Mouse (Mus musculus) hematopoietic multipotent progenitor cell, adult 10-12 weeks (in vitro differentiated cells): ENCODE results near the gene 2610528J11Rik. TPM values are rescaled to one million over a fixed set of nuclear protein-coding genes. Genes with fewer than 3 reads are reported as not detected.

Experiments
- polyA plus RNA-seq: library from polyadenylated mRNA; stranded (reverse); fragments of >175 nt; gene quantifications from 2 replicates; pipeline ENCODE4 v1.2.3, GENCODE M21; 2012; ENCODE audit warnings: low replicate concordance

Gene 2610528J11Rik
- not detected in 2 replicates for polyA plus RNA-seq

GRCm38 (mm10) chr4:118526408-118527334 lies at the start of gene 2610528J11Rik:
TSS of gene 2610528J11Rik (plus strand) at chr4:118526999.

GRCm38 (mm10) chr4:118489717-118490132 lies 37.1 kb upstream of the 2610528J11Rik start, which contains the start of gene Tie1:
TSS of gene Tie1 (minus strand) at chr4:118490061.

DNA sequence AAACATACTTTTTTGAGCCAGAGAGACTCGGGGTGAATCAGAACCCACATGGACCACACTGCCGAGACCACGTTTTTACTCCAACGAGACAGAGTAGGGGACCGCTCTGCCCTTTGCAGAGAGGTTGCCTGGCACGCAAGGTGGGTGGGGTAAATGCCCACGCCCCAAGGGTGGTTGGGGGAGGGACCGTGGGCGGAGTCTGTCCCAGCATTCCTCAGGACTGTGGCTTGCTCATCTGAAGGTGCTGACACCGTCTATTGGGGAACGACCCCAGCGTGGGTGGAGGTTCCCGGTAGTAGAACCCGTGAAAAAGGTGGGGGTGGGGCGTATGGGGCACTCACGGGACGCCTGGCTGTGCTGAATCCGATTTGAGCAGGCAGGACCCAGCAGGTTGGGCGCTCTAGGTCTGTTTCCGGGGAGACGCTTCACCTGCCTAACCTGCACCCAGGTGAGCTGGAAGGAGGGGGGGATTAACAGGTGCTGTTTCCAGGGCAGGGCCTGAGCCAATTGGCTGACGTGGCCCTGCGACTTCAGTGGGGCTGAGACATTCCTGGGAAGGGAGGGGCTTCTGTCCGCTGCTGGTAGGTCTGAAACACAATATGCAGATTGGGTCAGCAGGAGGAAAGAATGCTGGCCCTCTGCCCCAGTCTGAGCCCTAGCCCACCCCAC lies 16.9 kb downstream of the 2610528J11Rik start, which contains the start of gene Tmem125:
Gene Tmem125, minus strand, starts transcription at position 453 of the 669 bp plus-strand sequence.

Other genes starting within 250 kb of the 2610528J11Rik start
- 2.2 and 4.6 TPM in 2 replicates for gene Ptprf, start 235.6 kb upstream of the 2610528J11Rik start, polyA plus RNA-seq
- gene Szt2, start 117.7 kb upstream of the 2610528J11Rik start, polyA plus RNA-seq, result 66.3 and 240 TPM in 2 replicates
- 5.4 and 18.5 TPM in 2 replicates for gene Med8, start 117.7 kb upstream of the 2610528J11Rik start, polyA plus RNA-seq
- gene Elovl1, start 98.9 kb upstream of the 2610528J11Rik start, polyA plus RNA-seq, result 58.5 and 69.7 TPM in 2 replicates
- 28.5 and 36.8 TPM in 2 replicates for gene Cdc20, start 89.6 kb upstream of the 2610528J11Rik start, polyA plus RNA-seq
- gene Mpl, start 69.5 kb upstream of the 2610528J11Rik start, polyA plus RNA-seq, result 0.80 and 1.3 TPM in 2 replicates
- gene Tie1, start 36.9 kb upstream of the 2610528J11Rik start, polyA plus RNA-seq, result 0.30 and 3.2 TPM in 2 replicates
- not detected in 2 replicates for gene Tmem125, start 17.0 kb downstream of the 2610528J11Rik start, polyA plus RNA-seq
- 0.03 TPM in 1 of 2 replicates, not detected in the other for gene Cfap57, start 93.8 kb downstream of the 2610528J11Rik start, polyA plus RNA-seq
- gene Ebna1bp2, start 93.8 kb downstream of the 2610528J11Rik start, polyA plus RNA-seq, result 9.7 and 15.6 TPM in 2 replicates
- gene Olfr62, start 132.0 kb downstream of the 2610528J11Rik start, polyA plus RNA-seq, result not detected in 2 replicates
- gene Olfr1342, start 165.8 kb downstream of the 2610528J11Rik start, polyA plus RNA-seq, result not detected in 2 replicates
- not detected in 2 replicates for gene Olfr1341, start 176.5 kb downstream of the 2610528J11Rik start, polyA plus RNA-seq
- not detected in 2 replicates for gene Olfr1340, start 193.1 kb downstream of the 2610528J11Rik start, polyA plus RNA-seq
- gene Olfr1339, start 205.2 kb downstream of the 2610528J11Rik start, polyA plus RNA-seq, result not detected in 2 replicates
- gene Olfr1338, start 231.7 kb downstream of the 2610528J11Rik start, polyA plus RNA-seq, result not detected in 2 replicates